Comparison of ENCODE assay signal across 17 mouse cellular contexts in the genomic region with DNA sequence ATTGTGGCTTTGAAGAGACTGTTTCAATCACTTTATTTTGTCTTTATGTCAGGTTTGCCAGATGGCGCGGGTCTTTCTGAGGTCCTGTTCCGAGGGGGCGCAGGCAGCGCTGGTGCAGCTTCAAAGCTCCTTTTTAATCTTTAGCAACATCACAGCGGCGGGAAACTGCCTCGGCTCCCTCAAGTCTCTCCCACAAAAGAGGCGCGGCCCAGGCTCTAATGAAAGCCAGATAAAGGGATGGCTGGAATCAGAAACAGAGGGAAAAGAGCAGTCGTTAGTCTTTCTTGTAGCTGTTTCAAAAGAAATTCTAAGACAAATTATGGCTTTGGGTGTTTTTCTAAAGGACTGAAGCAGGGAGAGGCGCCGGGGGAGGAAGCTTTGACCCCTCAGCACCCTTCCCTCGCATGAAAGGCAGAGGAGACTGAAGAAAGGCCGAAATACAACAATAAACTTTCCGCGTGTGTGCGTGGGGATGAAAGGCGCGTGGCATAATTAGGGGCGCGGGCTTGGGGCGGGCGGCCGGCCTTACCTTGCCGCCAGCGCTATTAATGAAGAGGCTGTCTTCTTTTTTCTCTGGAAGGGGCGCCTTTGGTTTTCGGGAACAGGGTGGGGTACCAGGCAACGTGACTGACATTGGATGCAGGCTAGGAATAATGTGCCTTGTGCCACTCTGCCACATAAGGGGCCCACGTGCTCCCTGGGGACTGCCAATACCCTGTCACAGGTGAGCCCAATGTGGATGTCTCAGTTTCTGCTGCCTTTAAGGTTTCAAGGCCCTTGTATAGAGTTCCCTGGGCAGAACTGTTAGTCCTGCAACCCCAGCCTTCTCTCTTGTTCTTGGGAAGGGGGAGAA. TPM values are rescaled to one million over a fixed set of nuclear protein-coding genes. Genes with fewer than 3 reads are reported as not detected.
A peak's percentile ranks its signal among the peaks of the same experiment; 100 is the strongest.
DNase-seq lines count a peak whose midpoint lies in the region; ATAC-seq and TF ChIP-seq lines count a peak whose summit lies in the region.
"Had no signal": no experiment of that assay in that cellular context is flagged by ENCODE, and none has a peak within 500 bp of the region (broad histone marks: within the 10 kb centered on the region; RNA-seq: fewer than 3 reads in every experiment).

No protein-coding gene starts in this region.

- DNase-seq in hindbrain, embryonic 11.5 days (ENCODE audit: low spot score): peak; percentile 31
- DNase-seq in hindbrain, postnatal 0 days (ENCODE audit: low spot score): no peak
- peak; percentile 42 for DNase-seq in thymus, postnatal 4 days
- DNase-seq in thymus, postnatal 10 days (ENCODE audit: low spot score in 2 of 2): no peak
- DNase-seq in limb, embryonic 11.5 days (ENCODE audit: low spot score): peak; percentile 69
- no peak for DNase-seq in gastrocnemius, postnatal 25 days
- no peak for DNase-seq in adrenal gland, postnatal 14 days
- DNase-seq in heart, adult 9 months (ENCODE audit: low spot score in 2 of 2): no peak
- DNase-seq: adrenal gland, postnatal 10 days; cerebellum, adult 11-12 months; heart, adult 11 months; layer of hippocampus, adult 9-11 months; left cerebral cortex, postnatal 4 days; right cerebral cortex, postnatal 4 days had no signal

- no peak overlapping the region for H3K27ac ChIP-seq in hindbrain, embryonic 11.5 days (ENCODE audit: low read depth, low read length)
- H3K27ac ChIP-seq in hindbrain, postnatal 0 days: no peak overlapping the region
- peak overlapping the region; percentile 71 for H3K27ac ChIP-seq in limb, embryonic 11.5 days (replicated peaks; ENCODE audit: low read depth, low read length)
- H3K27ac ChIP-seq: hindbrain, embryonic 13.5 days had no signal

- no peaks in the 10 kb centered on the region for H3K36me3 ChIP-seq in hindbrain, embryonic 11.5 days (ENCODE audit: control insufficient read depth, insufficient read depth, low read length)
- H3K36me3 ChIP-seq in hindbrain, postnatal 0 days (ENCODE audit: insufficient read depth, low read length): no peaks in the 10 kb centered on the region
- no peaks in the 10 kb centered on the region for H3K36me3 ChIP-seq in limb, embryonic 11.5 days (ENCODE audit: control insufficient read depth, insufficient read depth, low read length)
- H3K36me3 ChIP-seq: hindbrain, embryonic 13.5 days had no signal

- no peaks in the 10 kb centered on the region for H3K9me3 ChIP-seq in hindbrain, embryonic 11.5 days (ENCODE audit: control insufficient read depth, low read length)
- no peaks in the 10 kb centered on the region for H3K9me3 ChIP-seq in hindbrain, postnatal 0 days (ENCODE audit: low read length)
- no peaks in the 10 kb centered on the region for H3K9me3 ChIP-seq in limb, embryonic 11.5 days (ENCODE audit: control insufficient read depth, low read length)
- H3K9me3 ChIP-seq: hindbrain, embryonic 13.5 days had no signal

- 63% methylated on average over 30 of the region's 31 CpGs for WGBS in hindbrain, embryonic 11.5 days
- WGBS in hindbrain, postnatal 0 days: 60% methylated on average over 31 of the region's 31 CpGs
- WGBS in limb, embryonic 11.5 days: 32% methylated on average over 31 of the region's 31 CpGs

- no peak overlapping the region for H3K4me2 ChIP-seq in hindbrain, embryonic 11.5 days (replicated peaks; ENCODE audit: low read depth, low read length)
- H3K4me2 ChIP-seq in hindbrain, postnatal 0 days (ENCODE audit: low read depth, low read length): no peak overlapping the region
- no peak overlapping the region; the same call in 1 of the 2 replicates for H3K4me2 ChIP-seq in limb, embryonic 11.5 days (ENCODE audit: low read depth, severe bottlenecking)
- H3K4me2 ChIP-seq: hindbrain, embryonic 13.5 days had no signal

- TF ChIP-seq CTCF in hindbrain, postnatal 0 days (IDR thresholded peaks at IDR 0.05; ENCODE audit: low read depth): no peak

- no peaks in the 10 kb centered on the region for H3K4me1 ChIP-seq in hindbrain, embryonic 11.5 days (replicated peaks; ENCODE audit: control insufficient read depth, insufficient read depth, low read length)
- peaks cover 1% of the 10 kb centered on the region; the same call in 1 of the 2 replicates for H3K4me1 ChIP-seq in hindbrain, postnatal 0 days (ENCODE audit: insufficient read depth, low read length)
- H3K4me1 ChIP-seq in limb, embryonic 11.5 days (ENCODE audit: control insufficient read depth, insufficient read depth, low read length): peaks cover 5% of the 10 kb centered on the region

- no peaks in the 10 kb centered on the region for H3K27me3 ChIP-seq in hindbrain, embryonic 11.5 days (ENCODE audit: control insufficient read depth, insufficient read depth, low read length)
- H3K27me3 ChIP-seq in hindbrain, postnatal 0 days (ENCODE audit: insufficient read depth, low read length): no peaks in the 10 kb centered on the region
- no peaks in the 10 kb centered on the region for H3K27me3 ChIP-seq in limb, embryonic 11.5 days (ENCODE audit: control insufficient read depth, insufficient read depth, low read length)

- no peak for ATAC-seq in hindbrain, embryonic 11.5 days (ENCODE audit: low FRiP score)
- ATAC-seq in hindbrain, postnatal 0 days: no peak
- ATAC-seq in limb, embryonic 11.5 days (ENCODE audit: insufficient number of reproducible peaks, low FRiP score, low TSS enrichment, low read depth): no peak
- ATAC-seq: lung, postnatal 0 days had no signal

- H3K9ac ChIP-seq in hindbrain, embryonic 11.5 days (ENCODE audit: low read depth, low read length): no peak overlapping the region
- no peak overlapping the region for H3K9ac ChIP-seq in hindbrain, postnatal 0 days (replicated peaks; ENCODE audit: low read length)
- H3K9ac ChIP-seq in limb, embryonic 11.5 days (ENCODE audit: low read length): no peak overlapping the region; the same call in 1 of the 2 replicates
- H3K9ac ChIP-seq: hindbrain, embryonic 13.5 days had no signal

- no peak overlapping the region for H3K4me3 ChIP-seq in hindbrain, embryonic 11.5 days (ENCODE audit: low read depth, low read length)
- no peak overlapping the region for H3K4me3 ChIP-seq in hindbrain, postnatal 0 days (ENCODE audit: low read length)
- no peak overlapping the region for H3K4me3 ChIP-seq in limb, embryonic 11.5 days (ENCODE audit: low read depth, low read length)
- H3K4me3 ChIP-seq: erythroblast, embryonic 14.5 days; hindbrain, embryonic 13.5 days had no signal

RNA-seq across cellular contexts. Expression of a gene that starts 20.5 kb away (rescaled TPM):
- 77.5 and 82.4 TPM in 2 replicates for polyA plus RNA-seq in hindbrain, embryonic 11.5 days (2014; fragmentation: Nextera tagmentation; extraction: Ambion mirVana)
- total RNA-seq in hindbrain, postnatal 0 days (2014; rRNA removed): 12.6 and 15.5 TPM in 2 replicates
- polyA plus RNA-seq in hindbrain, postnatal 0 days (2015; fragmentation: Nextera tagmentation; extraction: Ambion mirVana): 57.8 and 65.5 TPM in 2 replicates
- 108 and 112 TPM in 2 replicates for polyA plus RNA-seq in limb, embryonic 11.5 days (2014; fragmentation: Nextera tagmentation; extraction: Ambion mirVana)
- 10 to 100 TPM; 63.3 to 72.9 TPM for total RNA-seq in gastrocnemius, postnatal 25 days (2021)
- 96.5 and 103 TPM in 2 replicates for total RNA-seq in adrenal gland, postnatal 14 days (2021)

Comparison
In these comparisons a context has a peak if more than half of its experiments do, and no peak if none do; other contexts are left out.
1. DNase-seq: peak in hindbrain, embryonic 11.5 days (single experiment), thymus, postnatal 4 days (single experiment) and limb, embryonic 11.5 days (single experiment); none in hindbrain, postnatal 0 days (single experiment), thymus, postnatal 10 days (0 of 2), gastrocnemius, postnatal 25 days (single experiment), adrenal gland, postnatal 14 days (single experiment) and heart, adult 9 months (0 of 2).